Mouse (Mus musculus) stomach, postnatal 0 days (tissue): ENCODE data around the gene Wdr93.

Experiments used
- CTCF ChIP-seq: IDR thresholded peaks from 2 replicates; pipeline ENCODE4 v1.5.1; 2016; ENCODE audit warnings: antibody characterized with exemption, low read depth, mild to moderate bottlenecking, moderate library complexity
- EP300 ChIP-seq: optimal IDR thresholded peaks from 2 replicates; pipeline ENCODE3; 2016; ENCODE audit warnings: antibody characterized with exemption

DNA sequence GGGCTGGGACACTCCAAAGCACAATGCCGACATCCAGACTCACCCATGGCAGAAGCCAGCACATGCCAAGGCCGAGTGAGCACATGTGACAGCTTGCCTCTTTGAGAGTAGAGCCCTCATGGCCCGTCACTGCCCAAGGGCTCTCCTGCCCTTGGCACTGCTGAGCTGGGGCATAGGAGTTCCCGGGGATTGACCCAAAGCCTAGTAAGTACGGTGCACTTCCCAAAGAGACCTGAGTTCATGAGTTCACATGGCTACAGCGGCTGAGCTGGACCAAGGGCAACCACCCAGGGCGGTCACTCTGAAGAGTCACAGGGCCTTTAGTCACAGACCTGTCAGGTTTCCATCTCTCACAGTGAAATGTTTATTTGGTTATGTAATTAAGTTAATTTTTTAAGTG is 65.6 kb downstream of the Wdr93 start:
- no peak for TF ChIP-seq EP300
- no peak for TF ChIP-seq CTCF
